Mouse (Mus musculus) cerebellum, postnatal 14 days (tissue): ENCODE measurements around the gene Ackr4.

Source experiments
- DNase-seq, 2 experiments: peaks; one replicate each; pipeline ENCODE4 v3.0.0; 2021; ENCODE audit warnings: mixed read lengths in 2 of 2

Ackr4 gene

DNA sequence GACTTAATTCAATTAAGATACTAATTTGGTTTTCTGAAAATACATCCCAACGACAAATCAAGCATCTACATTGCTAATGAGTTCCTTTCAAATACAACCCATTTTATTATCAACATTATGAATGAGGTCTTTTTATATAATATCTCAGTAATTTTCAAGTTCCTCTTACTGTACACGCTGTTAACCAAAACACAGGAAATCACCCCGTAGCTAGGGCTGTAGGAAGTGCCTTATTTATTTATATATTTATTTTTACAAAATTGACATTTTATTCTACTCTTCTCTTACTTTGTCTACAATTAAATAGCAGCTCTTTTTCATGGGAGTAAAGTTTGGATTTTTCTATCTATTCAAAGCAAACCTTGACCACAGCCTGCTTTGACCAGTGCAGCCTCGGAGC is 87.0 kb downstream of the Ackr4 start:
- no peak for DNase-seq

- no peak for DNase-seq
Observed at GRCm38 (mm10) chr9:104039031-104039695, 87.6 kb downstream of the Ackr4 start.

DNA sequence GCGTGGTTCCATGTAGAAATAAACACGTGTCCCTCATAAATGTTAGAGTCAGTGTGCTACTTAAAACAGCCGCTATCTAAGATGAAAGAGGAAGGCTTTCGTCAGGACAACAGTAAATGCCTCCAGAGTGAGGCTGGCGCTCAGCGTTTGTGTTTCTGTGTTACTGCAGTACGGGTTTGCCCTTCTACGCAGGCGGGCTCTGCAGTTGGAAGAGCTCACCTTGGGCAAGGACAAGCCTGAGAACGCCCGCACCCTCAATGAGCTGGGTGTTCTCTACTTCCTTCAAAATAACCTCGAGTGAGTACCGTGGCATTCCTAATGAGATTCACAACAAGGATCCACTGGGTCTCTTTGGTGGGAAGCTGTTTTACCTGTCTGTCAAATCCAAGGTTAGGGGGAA is 88.5 kb downstream of the Ackr4 start:
- DNase-seq: no peak

- DNase-seq: peak; percentile 73 to 86
Observed at GRCm38 (mm10) chr9:104035261-104036015, 91.3 kb downstream of the Ackr4 start.

DNA sequence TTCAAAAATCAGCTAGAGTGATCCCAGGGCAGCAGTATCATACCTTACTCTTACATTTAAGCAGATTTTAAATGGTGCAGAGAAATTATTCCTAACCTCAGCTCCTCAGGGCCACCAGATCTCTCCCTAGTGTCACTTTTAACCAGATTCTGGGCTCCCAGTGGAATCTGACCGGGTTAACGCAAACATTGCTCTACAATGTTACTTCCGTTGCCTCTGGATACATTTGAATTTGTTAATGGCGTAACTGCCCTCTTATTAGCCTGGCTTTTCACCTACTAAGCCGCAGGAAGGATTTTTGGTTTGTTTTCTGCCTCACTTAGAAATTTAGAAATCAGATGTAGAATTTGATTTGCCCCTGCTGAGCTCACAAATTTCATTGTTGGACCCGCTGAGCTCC is 92.0 kb downstream of the Ackr4 start:
- no peak for DNase-seq

GRCm38 (mm10) chr9:104034231-104034630 is 92.5 kb downstream of the Ackr4 start:
- no peak for DNase-seq
